Mouse (Mus musculus): Measurements from ENCODE around the gene Sirpb1b. TPM values are rescaled to one million over a fixed set of nuclear protein-coding genes. Genes with fewer than 3 reads are reported as not detected.
"Not testable (repeated sequence)": the region's sequence is repeated elsewhere in the genome, so short reads cannot be mapped to it uniquely, and the experiment has no call there.

Sirpb1b gene
- not detected for total RNA-seq (2021)

DNA sequence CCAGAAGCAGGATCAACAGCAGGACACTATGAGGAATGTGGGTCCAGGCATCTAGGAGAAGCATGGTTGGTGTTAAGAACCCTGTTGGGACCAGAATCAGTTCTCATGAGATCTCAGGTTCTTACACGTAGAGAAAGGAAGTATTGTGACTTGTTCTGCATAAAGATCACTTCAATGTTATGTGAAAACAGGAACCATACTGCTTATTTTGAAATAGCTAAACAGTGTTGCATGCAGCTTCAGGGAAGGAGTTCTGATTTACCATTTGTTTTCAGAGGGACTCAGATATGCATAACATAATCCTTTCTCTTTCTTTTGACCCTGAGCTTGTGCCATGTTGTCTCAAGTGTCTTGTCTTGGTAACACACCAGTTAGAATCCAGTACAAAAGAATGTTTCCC, at the start of gene Sirpb1b:
TSS of gene Sirpb1b (minus strand) at position 179 of the 400 bp plus-strand sequence.
- intact Hi-C loops (cut with DNase I), result loop anchor here (5.0 kb wide), 1 partner anchor 272 kb away; the partner anchor contains the start of gene Sirpb1c
- DNase-seq (ENCODE audit: extremely low spot score in 1 of 2, low spot score in 2 of 2), result not testable (repeated sequence)

- intact Hi-C loops (cut with DNase I); DNase-seq (ENCODE audit: extremely low spot score in 1 of 2, low spot score in 2 of 2): not testable (repeated sequence)
These were observed 15.7 kb upstream of the Sirpb1b start for GRCm38 (mm10) chr3:15590377-15591117.

DNA sequence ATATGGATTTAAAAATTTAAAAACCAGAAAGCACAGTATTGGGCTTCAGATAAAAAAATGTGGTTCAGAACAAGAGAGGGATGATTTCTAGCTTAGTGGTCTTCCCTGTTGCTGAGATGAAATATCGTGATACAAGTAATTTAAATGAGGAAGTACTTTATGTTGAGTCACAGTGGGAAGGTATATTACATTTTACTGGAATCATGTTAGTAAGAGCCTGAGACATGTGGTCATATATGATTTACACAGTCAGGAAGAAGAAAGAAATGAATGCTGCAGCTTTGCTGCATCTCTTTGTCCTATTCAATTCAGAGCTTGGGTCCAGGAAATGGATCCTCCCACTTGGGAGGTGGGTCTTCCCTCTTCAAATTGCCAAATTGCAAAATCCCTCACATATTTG, 11.8 kb upstream of the Sirpb1b start:
- DNase-seq (ENCODE audit: extremely low spot score in 1 of 2, low spot score in 2 of 2), result not testable (repeated sequence)
- intact Hi-C loops (cut with DNase I), result loop anchor here (5.0 kb wide), 1 partner anchor 266 kb away; no protein-coding TSS in a partner anchor

GRCm38 (mm10) chr3:15583452-15583851, 8.6 kb upstream of the Sirpb1b start:
- DNase-seq (ENCODE audit: extremely low spot score in 1 of 2, low spot score in 2 of 2), result no peak

DNA sequence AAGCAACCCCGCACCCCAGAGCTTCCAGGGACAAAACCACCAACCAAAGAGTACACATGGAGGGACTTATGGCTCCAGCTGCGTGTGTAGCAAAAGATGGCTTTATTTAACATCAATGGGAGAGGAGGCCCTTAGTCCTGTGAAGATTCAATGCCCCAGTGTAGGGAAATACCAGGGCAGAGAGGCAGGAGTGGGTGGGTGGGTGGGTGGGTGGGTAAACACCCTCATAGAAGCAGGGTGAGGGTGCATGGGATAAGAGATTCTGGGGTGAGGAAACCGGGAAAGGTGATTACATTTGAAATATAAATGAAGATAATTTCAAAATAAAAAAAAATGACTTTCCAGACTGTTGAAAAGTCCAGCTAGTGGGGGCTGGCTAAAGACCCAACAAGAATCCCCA, 8.1 kb upstream of the Sirpb1b start:
- DNase-seq (ENCODE audit: extremely low spot score in 1 of 2, low spot score in 2 of 2); intact Hi-C loops (cut with DNase I): not testable (repeated sequence)

More at GRCm38 (mm10) chr3:15583452-15583851, 8.6 kb upstream of the Sirpb1b start:
- intact Hi-C loops (cut with DNase I), result no loop called here

GRCm38 (mm10) chr3:15576466-15576865, 1.6 kb upstream of the Sirpb1b start:
- not testable (repeated sequence) for DNase-seq (ENCODE audit: extremely low spot score in 1 of 2, low spot score in 2 of 2)
- intact Hi-C loops (cut with DNase I), result loop anchor here (5.0 kb wide), 1 partner anchor 271 kb away; the partner anchor contains the start of gene Sirpb1c

GRCm38 (mm10) chr3:15528589-15528988, 46.3 kb downstream of the Sirpb1b start:
- no peak for DNase-seq (ENCODE audit: extremely low spot score in 1 of 2, low spot score in 2 of 2)
- intact Hi-C loops (cut with DNase I), result no loop called here

- intact Hi-C loops (cut with DNase I); DNase-seq (ENCODE audit: extremely low spot score in 1 of 2, low spot score in 2 of 2): not testable (repeated sequence)
These were observed 61.3 kb downstream of the Sirpb1b start for GRCm38 (mm10) chr3:15513608-15514007.

DNA sequence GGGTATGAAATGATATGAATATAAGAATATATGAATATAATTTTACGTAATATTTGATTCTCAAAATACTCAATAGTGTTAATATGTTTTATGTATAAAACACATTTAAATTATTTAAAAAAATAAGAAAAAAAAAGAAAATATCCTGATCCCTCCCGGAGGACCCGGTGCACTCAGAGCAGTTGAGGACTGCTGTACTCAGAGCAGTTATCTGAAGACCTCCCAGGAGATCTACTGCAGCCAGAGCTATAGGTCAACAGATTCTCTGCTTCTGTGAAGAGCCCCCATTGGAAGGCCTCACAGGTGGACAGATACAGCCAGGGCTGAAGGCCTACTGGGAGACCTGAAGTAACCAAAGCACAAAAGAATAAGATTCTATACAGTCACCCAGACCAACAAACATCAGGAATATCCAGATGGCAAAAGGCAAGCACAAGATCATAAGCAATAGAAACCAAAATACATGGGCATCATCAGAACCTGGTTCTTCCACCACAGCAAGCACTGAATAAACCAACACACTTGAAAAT, 67.0 kb downstream of the Sirpb1b start:
- intact Hi-C loops (cut with DNase I), result not testable (repeated sequence)

GRCm38 (mm10) chr3:15474831-15475230, 100.0 kb downstream of the Sirpb1b start:
- DNase-seq (ENCODE audit: extremely low spot score in 1 of 2, low spot score in 2 of 2); intact Hi-C loops (cut with DNase I): not testable (repeated sequence)

More for the DNA sequence above, 67.0 kb downstream of the Sirpb1b start:
- not testable (repeated sequence) for DNase-seq (ENCODE audit: extremely low spot score in 1 of 2, low spot score in 2 of 2)

DNA sequence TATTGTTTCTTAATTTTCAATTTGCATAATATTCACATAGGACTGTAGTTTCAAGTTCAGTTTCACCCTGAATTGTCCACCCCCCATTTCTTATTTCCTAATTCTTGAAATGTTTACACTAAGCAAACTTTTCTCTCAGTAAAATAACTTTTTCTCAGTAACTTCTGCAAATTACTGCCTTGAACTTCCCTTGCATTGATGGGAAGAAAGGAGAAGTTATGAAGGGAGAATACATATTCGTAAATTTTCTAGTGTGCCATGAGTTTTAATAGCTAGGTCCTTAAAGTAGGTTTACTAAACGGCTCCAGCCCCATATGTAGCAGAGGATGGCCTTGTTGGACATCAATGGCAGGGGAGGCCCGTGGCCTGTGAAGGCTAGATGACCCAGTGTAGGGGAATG, 104.7 kb downstream of the Sirpb1b start:
- intact Hi-C loops (cut with DNase I), result not testable (repeated sequence)

More for the DNA sequence above, 104.7 kb downstream of the Sirpb1b start:
- DNase-seq (ENCODE audit: extremely low spot score in 1 of 2, low spot score in 2 of 2), result not testable (repeated sequence)

Other genes starting within 250 kb of the Sirpb1b start
- not detected for gene Gm9733, start 242.8 kb downstream of the Sirpb1b start, total RNA-seq (2021)
- gene Sirpb1a, start 148.5 kb downstream of the Sirpb1b start, total RNA-seq (2021), result not detected

All from left cerebral cortex, postnatal 10 days (tissue).